Mouse (Mus musculus) stomach, embryonic 14.5 days (tissue): Measurements from ENCODE around the gene Usp3. TPM values are rescaled to one million over a fixed set of nuclear protein-coding genes. Genes with fewer than 3 reads are reported as not detected.
A peak's percentile ranks its signal among the peaks of the same experiment; 100 is the strongest.

ENCODE experiments used
- ATAC-seq: fragments of 200-750 bp; cut with Nextera tagmentation; 2 replicates; pipeline ENCODE4 v1.8.0; 2017; ENCODE audit warnings: low read depth, moderate TSS enrichment; ENCODE audit not compliant: insufficient number of reproducible peaks, insufficient read depth, low FRiP score
- H3K27ac ChIP-seq: fragments of 300-500 bp; sonication (generic); 2 replicates; pipeline ENCODE4 v1.5.1; 2014; ENCODE audit warnings: mild to moderate bottlenecking, low read length, moderate library complexity, mixed read lengths
- H3K27me3 ChIP-seq: fragments of 300-500 bp; sonication (generic); 2 replicates; pipeline ENCODE4 v1.6.1; 2014; ENCODE audit warnings: low read length, control low read depth, mixed read lengths; ENCODE audit not compliant: control insufficient read depth, insufficient read depth
- H3K36me3 ChIP-seq: fragments of 300-500 bp; sonication (generic); 2 replicates; pipeline ENCODE4 v1.6.1; 2014; ENCODE audit warnings: mild to moderate bottlenecking, control low read depth, low read length, moderate library complexity, mixed read lengths; ENCODE audit not compliant: control insufficient read depth, insufficient read depth
- H3K4me1 ChIP-seq: fragments of 300-500 bp; sonication (generic); 2 replicates; pipeline ENCODE4 v1.6.1; 2014; ENCODE audit warnings: low read length, control low read depth, mixed read lengths; ENCODE audit not compliant: control insufficient read depth, insufficient read depth
- H3K4me2 ChIP-seq: fragments of 300-500 bp; sonication (generic); replicated peaks from 2 replicates; pipeline ENCODE4 v1.6.1; 2014; ENCODE audit warnings: low read depth, low read length, control low read depth
- H3K4me3 ChIP-seq: fragments of 300-500 bp; sonication (generic); 2 replicates; pipeline ENCODE4 v1.5.1; 2014; ENCODE audit warnings: low read depth, low read length, control low read depth
- H3K9ac ChIP-seq: fragments of 300-500 bp; sonication (generic); replicated peaks from 2 replicates; pipeline ENCODE4 v1.6.1; 2014; ENCODE audit warnings: low read depth, mild to moderate bottlenecking, control low read depth, low read length, moderate library complexity, mixed read lengths
- H3K9me3 ChIP-seq: fragments of 300-500 bp; sonication (generic); 2 replicates; pipeline ENCODE4 v1.6.1; 2016; ENCODE audit warnings: low read depth, low read length, control low read depth; ENCODE audit not compliant: control insufficient read depth
- WGBS: fragments of 180-500 bp; shearing (Covaris S2); extraction: QIAGEN DNeasy Blood & Tissue Kit; methylation state at CpG from one replicate; pipeline ENCODE4 v1.1.7; 2014; 5-methylcytosine and 5-hydroxymethylcytosine counted together
- polyA plus RNA-seq: library from polyadenylated mRNA; unstranded; fragments of >200 nt; fragmentation: Nextera tagmentation; extraction: Ambion mirVana; gene quantifications from 2 replicates; pipeline ENCODE4 v1.2.1, GENCODE M21; 2014

Gene Usp3
- 74.3 and 81.4 TPM in 2 replicates for polyA plus RNA-seq

GRCm38 (mm10) chr9:66592708-66593612 is at the start of gene Usp3:
TSS of gene Usp3 (minus strand) at chr9:66593142.
- Histone ChIP-seq H3K4me3 (peak within 1 kb of the TSS; percentile 76), H3K36me3 (no peaks in the 10 kb centered on the region), H3K4me1 (peaks cover 37% of the 10 kb centered on the region), H3K4me2 (peak within 1 kb of the TSS; percentile 70), H3K9ac (peak within 1 kb of the TSS; percentile 96), H3K27me3 (no peaks in the 10 kb centered on the region), H3K9me3 (no peaks in the 10 kb centered on the region), H3K27ac (peak within 1 kb of the TSS; percentile 94)
- WGBS, result under 1% methylated on average over 73 of the region's 73 CpGs
- peak; percentile 93 for ATAC-seq

- Histone ChIP-seq H3K36me3 (no peaks in the 10 kb centered on the region), H3K27ac (no peak overlapping the region), H3K4me3 (no peak overlapping the region), H3K9ac (no peak overlapping the region), H3K9me3 (no peaks in the 10 kb centered on the region), H3K27me3 (no peaks in the 10 kb centered on the region), H3K4me2 (no peak overlapping the region), H3K4me1 (no peaks in the 10 kb centered on the region)
- no peak for ATAC-seq
- 73% methylated on average over 7 of the region's 7 CpGs for WGBS
Observed at GRCm38 (mm10) chr9:66640491-66640890, 47.5 kb upstream of the Usp3 start.

DNA sequence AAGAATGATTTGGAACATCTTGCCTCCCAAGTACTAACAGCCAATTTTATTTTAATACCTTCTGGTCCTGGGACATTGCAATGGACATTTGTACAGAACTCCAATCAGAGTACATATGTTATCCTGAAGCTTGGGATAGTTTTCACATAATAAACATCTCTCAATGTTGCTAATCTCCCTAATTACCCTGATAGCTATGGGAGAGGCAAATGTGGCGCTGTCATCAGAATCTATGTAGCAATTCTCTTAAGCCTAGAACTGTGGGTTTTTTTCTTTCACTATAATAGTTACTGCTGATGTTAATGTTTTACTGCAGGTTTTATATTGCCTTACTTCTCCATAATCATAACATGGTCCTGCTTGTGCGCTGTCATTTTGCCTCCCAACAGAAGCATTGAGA is 46.7 kb upstream of the Usp3 start:
- H3K4me3 ChIP-seq, result no peak overlapping the region
- H3K27me3 ChIP-seq, result no peaks in the 10 kb centered on the region
- no peaks in the 10 kb centered on the region for H3K4me1 ChIP-seq
- H3K36me3 ChIP-seq, result no peaks in the 10 kb centered on the region
- no peak for ATAC-seq
- WGBS, result 92% methylated on average over 2 of the region's 2 CpGs
- H3K9me3 ChIP-seq, result no peaks in the 10 kb centered on the region
- H3K4me2 ChIP-seq, result no peak overlapping the region
- no peak overlapping the region for H3K27ac ChIP-seq
- H3K9ac ChIP-seq, result no peak overlapping the region

DNA sequence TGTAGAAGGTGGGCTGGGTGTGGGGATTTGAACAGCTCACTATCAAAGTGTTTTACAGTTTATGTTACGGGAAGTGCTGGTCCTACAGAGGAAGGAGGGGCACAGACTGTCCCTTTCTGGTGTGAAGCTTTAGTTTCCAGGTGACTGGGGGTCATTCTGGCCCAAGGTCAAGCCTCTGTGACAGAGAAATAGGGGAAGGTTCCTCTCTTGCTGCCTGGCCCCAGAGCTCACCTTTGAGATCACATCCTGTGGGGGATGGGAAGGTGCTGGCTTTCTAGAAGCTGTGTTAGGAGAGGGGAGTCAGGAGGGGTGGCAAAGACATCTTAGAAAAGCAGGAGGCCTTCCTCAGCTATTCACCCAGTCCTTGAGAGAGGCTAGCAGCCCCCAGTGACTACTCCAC is 39.5 kb upstream of the Usp3 start:
- 77% methylated on average over 1 of the region's 1 CpGs for WGBS

DNA sequence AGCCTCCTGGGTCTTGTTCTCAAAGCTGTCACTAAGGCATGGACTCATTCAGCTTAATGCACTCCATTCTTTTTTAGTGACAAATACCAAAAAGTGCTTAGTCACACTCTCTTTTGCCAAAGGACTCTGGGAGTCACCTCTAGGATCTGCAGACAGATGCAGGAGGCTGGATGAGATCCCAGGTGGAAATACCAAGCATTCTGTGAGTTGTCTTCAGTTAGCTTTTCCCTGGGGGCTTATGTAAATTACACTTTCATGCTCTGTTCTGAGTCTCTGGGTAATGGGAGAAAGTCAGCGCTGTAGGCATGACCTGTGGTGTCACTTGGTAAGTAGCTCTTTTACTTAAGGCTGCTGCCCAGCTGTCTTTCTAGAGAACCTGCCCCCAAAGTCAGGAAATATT is 38.0 kb upstream of the Usp3 start:
- no peak overlapping the region for H3K4me2 ChIP-seq
- H3K36me3 ChIP-seq, result no peaks in the 10 kb centered on the region
- 19% methylated on average over 1 of the region's 1 CpGs for WGBS
- no peak overlapping the region for H3K9ac ChIP-seq
- peaks cover 22% of the 10 kb centered on the region for H3K4me1 ChIP-seq
- no peaks in the 10 kb centered on the region for H3K27me3 ChIP-seq
- H3K27ac ChIP-seq, result no peak overlapping the region
- H3K9me3 ChIP-seq, result no peaks in the 10 kb centered on the region
- no peak for ATAC-seq
- no peak overlapping the region for H3K4me3 ChIP-seq

More for the DNA sequence above, 39.5 kb upstream of the Usp3 start:
- Histone ChIP-seq H3K27ac (no peak overlapping the region), H3K9me3 (no peaks in the 10 kb centered on the region), H3K4me2 (no peak overlapping the region), H3K9ac (no peak overlapping the region), H3K4me3 (no peak overlapping the region), H3K4me1 (peaks cover 18% of the 10 kb centered on the region), H3K27me3 (no peaks in the 10 kb centered on the region), H3K36me3 (no peaks in the 10 kb centered on the region)
- no peak for ATAC-seq

- WGBS, result 61% methylated on average over 5 of the region's 5 CpGs
- H3K9ac ChIP-seq, result no peak overlapping the region
- H3K9me3 ChIP-seq, result no peaks in the 10 kb centered on the region
- peaks cover 28% of the 10 kb centered on the region for H3K4me1 ChIP-seq
- no peak overlapping the region for H3K4me2 ChIP-seq
- H3K27ac ChIP-seq, result no peak overlapping the region
- no peak overlapping the region for H3K4me3 ChIP-seq
- no peaks in the 10 kb centered on the region for H3K27me3 ChIP-seq
- H3K36me3 ChIP-seq, result no peaks in the 10 kb centered on the region
- no peak for ATAC-seq
Observed at GRCm38 (mm10) chr9:66626661-66627060, 33.7 kb upstream of the Usp3 start.

- no peaks in the 10 kb centered on the region for H3K27me3 ChIP-seq
- H3K27ac ChIP-seq, result peak overlapping the region; percentile 18; the same call in 1 of the 2 replicates
- H3K9me3 ChIP-seq, result no peaks in the 10 kb centered on the region
- no peak overlapping the region for H3K9ac ChIP-seq
- no peaks in the 10 kb centered on the region for H3K36me3 ChIP-seq
- ATAC-seq, result peak; percentile 67; the same call in 1 of the 2 replicates
- no peak overlapping the region for H3K4me3 ChIP-seq
- WGBS, result 63% methylated on average over 4 of the region's 4 CpGs
- H3K4me1 ChIP-seq, result peaks cover 30% of the 10 kb centered on the region
- 0 out of 2 replicates have a peak overlapping the region, but pooled peaks have one; percentile 10 for H3K4me2 ChIP-seq
Observed at GRCm38 (mm10) chr9:66625974-66626530, 33.1 kb upstream of the Usp3 start.

GRCm38 (mm10) chr9:66624873-66625272 is 31.9 kb upstream of the Usp3 start:
- ATAC-seq, result no peak
- Histone ChIP-seq H3K9me3 (no peaks in the 10 kb centered on the region), H3K9ac (no peak overlapping the region), H3K36me3 (no peaks in the 10 kb centered on the region), H3K27me3 (no peaks in the 10 kb centered on the region), H3K4me2 (no peak overlapping the region), H3K27ac (0 out of 2 replicates have a peak overlapping the region, but pooled peaks have one; percentile 11), H3K4me1 (peaks cover 30% of the 10 kb centered on the region), H3K4me3 (no peak overlapping the region)
- 58% methylated on average over 1 of the region's 1 CpGs for WGBS
